Mouse (Mus musculus) thymus, adult 2 months (tissue): ENCODE data around the gene Zkscan4. TPM values are rescaled to one million over a fixed set of nuclear protein-coding genes. Genes with fewer than 3 reads are reported as not detected.
"Not testable (repeated sequence)": the region's sequence is repeated elsewhere in the genome, so short reads cannot be mapped to it uniquely, and the experiment has no call there.

Source experiments
- DNase-seq: peaks from one replicate; pipeline ENCODE4 v3.0.0; 2021
- H3K27ac ChIP-seq: fragments of 200-500 bp; 2 replicates; pipeline ENCODE4 v1.5.1; 2012; ENCODE audit warnings: low read length, control low read depth; ENCODE audit not compliant: control insufficient read depth, insufficient read depth
- H3K27me3 ChIP-seq: fragments of 200-500 bp; 2 replicates; pipeline ENCODE4 v1.6.1; 2012; ENCODE audit warnings: mild to moderate bottlenecking, low read length, moderate library complexity, mixed read lengths; ENCODE audit not compliant: control insufficient read depth, insufficient read depth
- H3K36me3 ChIP-seq: fragments of 200-500 bp; 2 replicates; pipeline ENCODE4 v1.6.1; 2012; ENCODE audit warnings: mild to moderate bottlenecking, low read length, moderate library complexity; ENCODE audit not compliant: control insufficient read depth, insufficient read depth
- H3K4me1 ChIP-seq: fragments of 200-500 bp; replicated peaks from 2 replicates; pipeline ENCODE4 v1.6.1; 2012; ENCODE audit warnings: low read length; ENCODE audit not compliant: control insufficient read depth, insufficient read depth
- H3K4me3 ChIP-seq: fragments of 200-500 bp; 2 replicates; pipeline ENCODE4 v1.5.1; 2012; ENCODE audit warnings: mild to moderate bottlenecking, low read length, control low read depth, moderate library complexity; ENCODE audit not compliant: control insufficient read depth, insufficient read depth
- CTCF ChIP-seq: fragments of 200-500 bp; IDR thresholded peaks from 2 replicates; pipeline ENCODE4 v1.5.1; 2012; ENCODE audit warnings: mild to moderate bottlenecking, control low read depth, low read length, moderate library complexity, borderline replicate concordance; ENCODE audit not compliant: control insufficient read depth, poor library complexity, insufficient read depth; ENCODE audit errors: extremely low read depth
- POLR2A ChIP-seq: fragments of 200-500 bp; IDR thresholded peaks from 2 replicates; pipeline ENCODE4 v1.6.1; 2012; ENCODE audit warnings: mild to moderate bottlenecking, low read length, control low read depth, moderate library complexity; ENCODE audit not compliant: control insufficient read depth, poor library complexity, insufficient read depth; ENCODE audit errors: extremely low read depth
- WGBS: fragments of 180-500 bp; shearing (Covaris S2); methylation state at CpG from one replicate; pipeline ENCODE4 v1.1.7; 2018; 5-methylcytosine and 5-hydroxymethylcytosine counted together
- polyA plus RNA-seq: library from polyadenylated mRNA; depleted of rRNA; stranded (reverse); fragments of >200 nt; gene quantifications from 2 replicates; pipeline ENCODE4 v1.2.3, GENCODE M21; 2012

Zkscan4 gene
- polyA plus RNA-seq, 1 experiment, result 0.26 TPM

DNA sequence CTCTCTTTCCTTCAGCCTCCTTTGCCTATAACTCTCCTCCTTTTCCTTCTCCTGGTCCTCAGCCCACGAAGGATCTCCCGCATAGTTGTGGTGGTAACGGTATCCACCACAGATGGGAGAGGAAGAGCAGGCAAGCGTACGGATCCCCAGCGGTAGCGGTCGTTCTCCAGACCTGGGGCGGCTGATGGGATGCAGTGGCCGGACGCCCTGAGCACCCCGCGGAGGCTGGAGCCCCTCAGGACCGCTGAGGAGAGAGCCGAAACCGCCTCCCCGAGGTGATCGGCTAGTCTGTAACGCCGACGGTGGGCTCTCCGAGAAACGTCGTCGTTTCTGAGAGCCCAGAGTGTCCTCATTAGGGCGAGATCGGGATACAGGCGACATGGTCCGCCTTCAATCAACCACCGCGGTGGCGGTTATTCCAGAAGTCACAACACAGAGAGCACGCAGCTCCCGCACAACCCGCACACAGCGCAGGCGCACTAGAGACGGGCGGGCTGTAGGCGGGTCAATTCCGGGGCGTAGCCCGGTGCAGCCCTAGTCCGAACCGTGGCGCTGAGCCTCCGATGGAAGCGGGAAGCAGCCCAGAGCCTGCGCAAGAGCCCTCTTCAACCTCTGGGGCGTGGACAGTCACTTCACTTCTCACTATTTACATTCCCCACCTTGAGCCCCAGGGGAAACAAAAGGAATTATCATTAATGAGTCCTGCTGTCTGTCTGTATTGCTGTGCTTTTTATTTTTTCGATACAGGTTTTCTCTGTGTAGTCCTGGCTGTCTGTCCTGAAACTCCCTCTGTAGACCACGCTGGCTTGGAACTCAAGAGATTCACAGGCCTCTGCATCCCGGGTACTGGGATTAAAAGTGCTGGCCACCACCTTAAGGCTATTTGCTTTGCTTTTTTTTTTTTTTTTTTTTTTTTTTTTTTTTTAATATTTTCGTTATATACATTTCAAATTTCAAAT is 10.4 kb upstream of the Zkscan4 start, which contains the start of gene Nkapl:
TSS of gene Nkapl (minus strand) at position 449 of the 959 bp plus-strand sequence.
- 1% methylated on average over 54 of the region's 54 CpGs for WGBS
- H3K27ac ChIP-seq, result no peak within 1 kb of the TSS

DNA sequence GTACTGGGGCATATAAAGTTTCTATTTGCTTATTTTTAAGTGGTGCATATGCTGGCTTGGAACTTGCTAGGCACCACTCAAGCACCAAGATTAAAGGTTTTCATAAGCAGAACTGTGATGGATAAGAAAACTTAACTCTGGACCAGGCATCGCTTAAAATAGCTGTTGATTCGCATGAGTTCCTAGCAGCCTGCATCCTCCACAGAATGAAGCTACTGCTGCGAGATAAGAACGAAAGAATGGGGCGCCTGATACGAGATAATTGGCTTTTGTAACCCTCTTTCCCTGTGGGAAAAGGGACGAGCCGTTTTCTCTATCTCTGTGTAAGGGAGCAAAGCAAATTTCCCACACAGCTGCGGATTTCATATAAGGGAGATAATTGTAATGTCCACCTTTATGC is 9.6 kb upstream of the Zkscan4 start:
- DNase-seq, result no peak
- WGBS, result 51% methylated on average over 9 of the region's 9 CpGs
- Histone ChIP-seq H3K36me3 (no peaks in the 10 kb centered on the region), H3K27me3 (peaks cover 5% of the 10 kb centered on the region; the same call in 1 of the 2 replicates), H3K4me1 (peaks cover 3% of the 10 kb centered on the region; the same call in 1 of the 2 replicates), H3K27ac (no peak overlapping the region), H3K4me3 (no peak overlapping the region)
- TF ChIP-seq POLR2A (no peak), CTCF (no peak)

More for the DNA sequence above, 10.4 kb upstream of the Zkscan4 start, which contains the start of gene Nkapl:
- peak; percentile 31 for DNase-seq
- no peaks in the 10 kb centered on the region for H3K36me3 ChIP-seq
- peaks cover 5% of the 10 kb centered on the region; the same call in 1 of the 2 replicates for H3K27me3 ChIP-seq
- no peak for TF ChIP-seq POLR2A
- TF ChIP-seq CTCF, result no peak
- H3K4me3 ChIP-seq, result peak within 1 kb of the TSS; percentile 49
- peaks cover 3% of the 10 kb centered on the region; the same call in 1 of the 2 replicates for H3K4me1 ChIP-seq

GRCm38 (mm10) chr13:21472427-21472826 is 6.3 kb upstream of the Zkscan4 start:
- Histone ChIP-seq H3K4me1 (peaks cover 3% of the 10 kb centered on the region; the same call in 1 of the 2 replicates), H3K27me3 (peaks cover 5% of the 10 kb centered on the region; the same call in 1 of the 2 replicates), H3K36me3 (no peaks in the 10 kb centered on the region), H3K4me3 (no peak overlapping the region), H3K27ac (no peak overlapping the region)
- 73% methylated on average over 4 of the region's 4 CpGs for WGBS
- no peak for TF ChIP-seq CTCF
- no peak for TF ChIP-seq POLR2A
- DNase-seq, result no peak

DNA sequence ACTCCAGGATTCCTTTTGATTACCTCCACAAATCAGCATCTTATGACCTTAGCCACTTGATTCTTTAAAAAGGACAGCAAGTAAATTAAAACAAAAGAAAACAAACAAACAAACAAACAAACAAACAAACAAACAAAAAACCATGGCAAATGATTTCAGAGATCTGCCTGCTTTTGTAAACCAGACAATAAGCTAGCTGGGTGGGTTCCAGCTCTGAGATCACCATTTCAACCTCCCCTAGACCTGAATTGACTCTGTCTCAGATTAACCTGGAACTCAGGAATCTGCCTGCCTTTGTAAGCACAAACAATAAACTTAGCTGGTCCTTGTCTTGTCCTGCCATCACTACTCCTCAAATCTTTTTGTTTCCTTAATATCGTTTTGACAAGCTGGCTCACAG is 8.2 kb downstream of the Zkscan4 start:
- Histone ChIP-seq H3K27ac (no peak overlapping the region), H3K36me3 (no peaks in the 10 kb centered on the region), H3K4me1 (no peaks in the 10 kb centered on the region), H3K4me3 (no peak overlapping the region), H3K27me3 (no peaks in the 10 kb centered on the region)
- WGBS, result 100% methylated on average over 1 of the region's 1 CpGs
- TF ChIP-seq CTCF, result no peak
- TF ChIP-seq POLR2A, result no peak
- no peak for DNase-seq

- Histone ChIP-seq H3K27me3 (no peaks in the 10 kb centered on the region), H3K4me3 (no peak overlapping the region), H3K27ac (no peak overlapping the region), H3K4me1 (no peaks in the 10 kb centered on the region), H3K36me3 (no peaks in the 10 kb centered on the region)
- 95% methylated on average over 5 of the region's 5 CpGs for WGBS
- TF ChIP-seq CTCF (no peak), POLR2A (no peak)
- no peak for DNase-seq
These were observed 14.1 kb downstream of the Zkscan4 start for GRCm38 (mm10) chr13:21492847-21493246.

DNA sequence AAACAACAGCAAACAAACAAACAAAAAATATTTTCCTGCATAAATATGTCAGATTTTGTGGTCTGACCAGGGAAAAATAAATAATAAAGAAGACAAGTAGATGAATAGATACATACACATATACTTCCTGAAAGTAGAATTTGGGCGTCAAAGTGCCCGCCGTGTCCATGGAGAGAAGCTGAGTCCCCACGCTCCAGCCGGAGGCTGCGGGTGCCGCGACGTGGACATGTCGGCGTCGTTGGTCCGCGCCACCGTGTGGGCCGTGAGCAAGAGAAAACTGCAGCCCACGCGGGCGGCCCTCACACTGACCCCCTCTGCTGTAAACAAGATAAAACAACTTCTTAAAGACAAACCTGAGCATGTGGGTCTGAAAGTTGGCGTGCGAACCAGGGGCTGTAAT is 16.4 kb downstream of the Zkscan4 start, which contains the start of gene AK157302:
TSS of gene AK157302 (plus strand) at position 144 of the 400 bp plus-strand sequence.
- H3K27me3 ChIP-seq, result no peaks in the 10 kb centered on the region
- H3K4me3 ChIP-seq, result no peak within 1 kb of the TSS
- DNase-seq, result no peak
- TF ChIP-seq CTCF, result no peak
- TF ChIP-seq POLR2A, result no peak
- H3K27ac ChIP-seq, result no peak within 1 kb of the TSS
- H3K4me1 ChIP-seq, result no peaks in the 10 kb centered on the region
- H3K36me3 ChIP-seq, result no peaks in the 10 kb centered on the region
- WGBS, result 97% methylated on average over 21 of the region's 21 CpGs

- H3K27me3 ChIP-seq, DNase-seq, H3K4me1 ChIP-seq, H3K4me3 ChIP-seq, H3K27ac ChIP-seq, H3K36me3 ChIP-seq: not testable (repeated sequence)
- WGBS, result 97% methylated on average over 17 of the region's 17 CpGs
These were observed 22.5 kb downstream of the Zkscan4 start, which contains the start of gene Gm11273 for GRCm38 (mm10) chr13:21501182-21501581. Gm11273 (minus strand) TSS chr13:21501418.
